Mouse (Mus musculus) C2C12 (cell line): ENCODE measurements at regions not wholly inside any gene's neighbourhood (a gene's known extent, or its start where the extent isn't known, plus 50 kb on each side); places are given as distances from the start of the nearest gene placed in this dataset.

Experiments used
- H3K27me3 ChIP-seq: one replicate; pipeline ENCODE4 v1.6.1; 2011; ENCODE audit not compliant: control insufficient read depth, insufficient read depth, insufficient read length
- H3K36me3 ChIP-seq: one replicate; pipeline ENCODE4 v1.6.1; 2011; ENCODE audit not compliant: control insufficient read depth, insufficient read depth
- H3K4me3 ChIP-seq: one replicate; pipeline ENCODE4 v1.5.1; 2011; ENCODE audit warnings: mild to moderate bottlenecking, control low read depth; ENCODE audit not compliant: poor library complexity, insufficient read depth, severe bottlenecking
- H3K79me2 ChIP-seq: one replicate; pipeline ENCODE4 v1.6.1; 2011; ENCODE audit not compliant: control insufficient read depth, insufficient read depth
- H3K79me3 ChIP-seq: one replicate; pipeline ENCODE4 v1.6.1; 2011; ENCODE audit warnings: low read depth, control low read depth
- H3ac ChIP-seq: one replicate; pipeline ENCODE3; 2011; ENCODE audit warnings: low read depth; ENCODE audit not compliant: control insufficient read depth, insufficient read length
- CEBPB ChIP-seq: IDR thresholded peaks from one replicate; pipeline ENCODE4 v1.6.1; 2011; ENCODE audit warnings: low read depth, mild to moderate bottlenecking, control low read depth, moderate library complexity
- CTCF ChIP-seq: IDR thresholded peaks from one replicate; pipeline ENCODE4 v1.5.1; 2011; ENCODE audit not compliant: control insufficient read depth, insufficient read depth, insufficient read length
- FOSL1 ChIP-seq: IDR thresholded peaks from one replicate; pipeline ENCODE4 v1.8.0; 2011; ENCODE audit warnings: mild to moderate bottlenecking, low read length; ENCODE audit not compliant: poor library complexity, insufficient read depth, severe bottlenecking
- MAX ChIP-seq: IDR thresholded peaks from one replicate; pipeline ENCODE4 v1.6.1; 2011; ENCODE audit warnings: mild to moderate bottlenecking, control low read depth
- MYOD1 ChIP-seq: IDR thresholded peaks from one replicate; pipeline ENCODE4 v1.6.1; 2011; ENCODE audit warnings: low read depth; ENCODE audit not compliant: control insufficient read depth, insufficient read length
- MYOG ChIP-seq: IDR thresholded peaks from one replicate; pipeline ENCODE4 v1.6.1; 2011; ENCODE audit not compliant: control insufficient read depth, insufficient read length; ENCODE audit errors: extremely low read depth
- USF1 ChIP-seq: IDR thresholded peaks from one replicate; pipeline ENCODE4 v1.6.1; 2011; ENCODE audit warnings: low read depth, mild to moderate bottlenecking, control low read depth, moderate library complexity

GRCm38 (mm10) chr8:113542713-113543112 is 92.7 kb upstream of the Mon1b start:
- TF ChIP-seq FOSL1 (no peak), MYOD1 (no peak), USF1 (no peak), MAX (no peak), CTCF (no peak), MYOG (no peak), CEBPB (no peak)
- Histone ChIP-seq H3K4me3 (no peak overlapping the region), H3ac (no peak overlapping the region), H3K36me3 (no peaks in the 10 kb centered on the region), H3K79me3 (no peaks in the 10 kb centered on the region), H3K79me2 (no peaks in the 10 kb centered on the region), H3K27me3 (peaks cover 3% of the 10 kb centered on the region)

GRCm38 (mm10) chr8:113549200-113549599 is 86.2 kb upstream of the Mon1b start:
- no peak overlapping the region for H3ac ChIP-seq
- no peaks in the 10 kb centered on the region for H3K36me3 ChIP-seq
- TF ChIP-seq MAX (no peak), MYOD1 (no peak), FOSL1 (no peak), CTCF (no peak), MYOG (no peak), CEBPB (no peak), USF1 (no peak)
- peaks cover 3% of the 10 kb centered on the region for H3K27me3 ChIP-seq
- H3K79me2 ChIP-seq, result no peaks in the 10 kb centered on the region
- H3K79me3 ChIP-seq, result no peaks in the 10 kb centered on the region
- no peak overlapping the region for H3K4me3 ChIP-seq

GRCm38 (mm10) chr8:113551454-113552273 is 83.7 kb upstream of the Mon1b start:
- no peaks in the 10 kb centered on the region for H3K79me2 ChIP-seq
- no peak overlapping the region for H3ac ChIP-seq

GRCm38 (mm10) chr8:113552826-113553225 is 82.6 kb upstream of the Mon1b start:
- H3K79me3 ChIP-seq, result no peaks in the 10 kb centered on the region
- H3K79me2 ChIP-seq, result no peaks in the 10 kb centered on the region
- H3K27me3 ChIP-seq, result no peaks in the 10 kb centered on the region
- TF ChIP-seq MYOG (no peak), USF1 (no peak), MAX (no peak), CTCF (no peak), MYOD1 (no peak), FOSL1 (no peak), CEBPB (no peak)
- H3K4me3 ChIP-seq, result no peak overlapping the region
- no peak overlapping the region for H3ac ChIP-seq
- no peaks in the 10 kb centered on the region for H3K36me3 ChIP-seq

More at GRCm38 (mm10) chr8:113551454-113552273, 83.7 kb upstream of the Mon1b start:
- TF ChIP-seq MAX (no peak), CTCF (no peak), FOSL1 (no peak), USF1 (no peak), MYOG (no peak), CEBPB (no peak), MYOD1 (no peak)
- no peak overlapping the region for H3K4me3 ChIP-seq
- no peaks in the 10 kb centered on the region for H3K27me3 ChIP-seq
- no peaks in the 10 kb centered on the region for H3K79me3 ChIP-seq
- no peaks in the 10 kb centered on the region for H3K36me3 ChIP-seq

- no peaks in the 10 kb centered on the region for H3K27me3 ChIP-seq
- H3K36me3 ChIP-seq, result no peaks in the 10 kb centered on the region
- no peaks in the 10 kb centered on the region for H3K79me2 ChIP-seq
- H3ac ChIP-seq, result no peak overlapping the region
- H3K79me3 ChIP-seq, result no peaks in the 10 kb centered on the region
- TF ChIP-seq CEBPB (no peak), CTCF (no peak), MYOD1 (no peak), MAX (no peak), USF1 (no peak), MYOG (no peak), FOSL1 (no peak)
- no peak overlapping the region for H3K4me3 ChIP-seq
Observed at GRCm38 (mm10) chr8:113554700-113555455, 80.5 kb upstream of the Mon1b start.
